Mouse (Mus musculus): ENCODE measurements around the gene Thbs3.

Thbs3 gene

GRCm38 (mm10) chr3:89226900-89227299 lies 11.9 kb downstream of the Thbs3 start, which contains the start of gene Mtx1:
Gene Mtx1 (minus strand): TSS chr3:89227088.
- no peak for DNase-seq (ENCODE audit: low spot score in 2 of 2)

DNA sequence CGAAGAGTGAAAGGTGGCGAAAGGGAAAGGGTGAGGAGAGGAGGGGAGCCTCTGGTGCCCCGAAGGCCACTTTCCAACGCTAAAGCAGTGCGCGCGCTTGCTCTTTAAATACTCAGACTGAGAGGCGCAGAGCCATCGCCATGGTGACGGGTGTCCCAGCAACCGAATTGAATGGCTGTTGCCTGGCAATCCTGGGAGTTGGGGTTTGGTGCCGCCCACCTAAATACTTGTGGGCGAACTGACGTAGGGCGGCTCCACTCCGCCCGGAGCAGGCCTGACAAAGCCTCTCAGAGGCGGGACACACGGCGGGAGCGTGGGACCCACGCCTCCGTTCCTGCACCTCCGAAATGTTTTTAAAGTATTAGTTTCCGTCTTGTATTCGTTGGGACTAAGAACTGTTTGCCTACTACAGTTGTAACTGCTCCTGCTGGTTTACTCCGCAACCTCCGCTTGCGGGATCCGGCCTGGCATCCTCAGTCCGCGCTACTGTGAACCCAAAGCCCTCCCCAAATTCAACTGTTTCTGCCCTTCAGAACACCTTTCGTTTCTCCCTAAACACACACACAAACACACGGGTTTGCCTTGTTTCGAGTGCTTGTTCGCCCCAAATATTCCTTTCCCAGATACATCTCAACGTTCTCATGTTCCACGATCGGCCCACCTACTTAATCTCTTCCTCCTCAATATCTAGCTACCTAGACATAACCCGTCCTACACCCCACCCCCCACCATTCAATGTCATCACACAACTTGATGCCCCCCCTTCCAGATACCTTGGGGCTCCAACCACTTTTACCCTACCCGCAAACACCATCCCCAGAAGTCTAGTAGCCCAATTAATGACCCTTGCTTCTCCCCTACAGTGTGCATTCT lies 12.6 kb downstream of the Thbs3 start:
- peak in 1 of 2 experiments; percentile 36 for DNase-seq (ENCODE audit: low spot score in 2 of 2)

- DNase-seq (ENCODE audit: low spot score in 2 of 2) = peak; percentile 85 to 95
Measured at GRCm38 (mm10) chr3:89228180-89228549, 13.2 kb downstream of the Thbs3 start.

DNA sequence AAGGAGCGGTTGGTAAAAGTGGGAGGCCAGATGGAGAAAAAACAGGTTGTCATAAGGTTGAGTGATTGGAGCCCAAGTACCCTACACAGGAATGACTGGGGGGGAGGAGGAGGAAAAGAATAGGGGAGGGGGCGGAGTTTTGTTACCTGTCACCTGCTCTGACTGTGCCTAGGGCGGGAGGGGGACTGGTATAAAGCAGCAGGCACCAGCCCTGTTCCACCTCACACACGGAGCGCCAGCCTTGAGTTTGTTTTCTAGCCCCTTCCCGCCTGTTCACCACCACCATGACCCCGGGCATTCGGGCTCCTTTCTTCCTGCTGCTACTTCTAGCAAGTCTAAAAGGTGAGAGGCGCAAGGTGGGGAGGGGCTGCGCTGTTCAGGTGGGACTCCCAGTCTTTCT lies 13.9 kb downstream of the Thbs3 start, which contains the start of gene Muc1:
Gene Muc1, plus strand, starts transcription at position 222 of the 400 bp plus-strand sequence.
- no peak for DNase-seq (ENCODE audit: low spot score in 2 of 2)

DNA sequence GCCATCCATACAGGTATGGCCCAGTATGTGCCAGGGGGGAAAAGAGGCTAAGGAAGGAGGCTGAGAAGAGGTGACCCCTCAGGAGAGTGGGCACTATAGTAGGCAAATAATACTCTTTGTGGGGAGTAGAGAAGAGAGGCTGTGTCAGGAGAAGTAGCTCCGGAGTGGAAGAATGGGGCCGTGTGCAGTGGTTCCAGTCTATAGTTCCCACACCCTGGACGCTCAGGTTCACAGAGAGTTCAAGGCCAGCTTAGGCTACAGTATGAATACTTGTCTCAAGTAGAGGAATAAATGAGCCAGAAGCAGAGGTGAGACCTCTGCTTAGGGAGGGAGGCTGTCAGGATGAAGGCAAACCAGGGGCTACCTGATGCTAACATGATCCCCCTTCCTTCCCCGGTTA lies 14.3 kb downstream of the Thbs3 start:
- DNase-seq (ENCODE audit: low spot score in 2 of 2) = no peak

GRCm38 (mm10) chr3:89230561-89230960 lies 15.6 kb downstream of the Thbs3 start:
- no peak for DNase-seq (ENCODE audit: low spot score in 2 of 2)

- DNase-seq (ENCODE audit: low spot score in 2 of 2) = no peak
Measured at GRCm38 (mm10) chr3:89231345-89231744, 16.4 kb downstream of the Thbs3 start.

DNA sequence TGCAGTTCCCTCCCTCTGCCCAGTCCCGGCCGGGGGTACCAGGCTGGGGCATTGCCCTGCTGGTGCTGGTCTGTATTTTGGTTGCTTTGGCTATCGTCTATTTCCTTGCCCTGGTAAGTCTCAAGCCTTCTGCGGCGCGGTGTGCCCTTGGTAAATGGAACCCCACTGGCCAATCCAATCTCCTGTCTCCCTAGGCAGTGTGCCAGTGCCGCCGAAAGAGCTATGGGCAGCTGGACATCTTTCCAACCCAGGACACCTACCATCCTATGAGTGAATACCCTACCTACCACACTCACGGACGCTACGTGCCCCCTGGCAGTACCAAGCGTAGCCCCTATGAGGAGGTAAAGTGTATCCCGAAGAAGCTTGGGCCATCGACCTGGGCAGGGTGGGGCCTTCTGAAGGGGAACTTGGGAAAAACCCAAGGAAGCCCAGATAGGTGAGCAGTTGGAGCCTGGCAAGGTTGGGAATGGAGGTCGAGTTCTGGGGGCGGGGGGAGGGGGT lies 16.8 kb downstream of the Thbs3 start:
- DNase-seq (ENCODE audit: low spot score in 2 of 2) = no peak

DNA sequence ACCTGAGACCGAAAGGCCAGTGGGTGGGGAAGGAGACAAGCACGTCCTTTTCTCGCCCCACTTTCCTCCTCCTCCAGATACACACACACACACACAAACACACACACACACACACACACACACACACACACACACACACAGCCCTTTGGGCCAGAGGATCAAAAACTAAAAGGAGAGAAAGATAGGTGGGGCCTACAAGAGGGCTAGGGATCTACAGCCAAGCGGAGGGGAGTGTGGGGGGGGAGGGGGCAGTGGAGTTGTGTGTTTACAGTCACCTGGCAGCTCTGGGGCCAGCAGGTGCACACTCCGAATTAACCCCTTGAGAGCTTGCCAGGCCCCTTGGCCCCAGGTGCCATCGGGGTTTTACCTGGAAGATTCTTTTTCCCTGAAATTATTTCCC lies 17.6 kb downstream of the Thbs3 start:
- DNase-seq (ENCODE audit: low spot score in 2 of 2) = no peak

DNA sequence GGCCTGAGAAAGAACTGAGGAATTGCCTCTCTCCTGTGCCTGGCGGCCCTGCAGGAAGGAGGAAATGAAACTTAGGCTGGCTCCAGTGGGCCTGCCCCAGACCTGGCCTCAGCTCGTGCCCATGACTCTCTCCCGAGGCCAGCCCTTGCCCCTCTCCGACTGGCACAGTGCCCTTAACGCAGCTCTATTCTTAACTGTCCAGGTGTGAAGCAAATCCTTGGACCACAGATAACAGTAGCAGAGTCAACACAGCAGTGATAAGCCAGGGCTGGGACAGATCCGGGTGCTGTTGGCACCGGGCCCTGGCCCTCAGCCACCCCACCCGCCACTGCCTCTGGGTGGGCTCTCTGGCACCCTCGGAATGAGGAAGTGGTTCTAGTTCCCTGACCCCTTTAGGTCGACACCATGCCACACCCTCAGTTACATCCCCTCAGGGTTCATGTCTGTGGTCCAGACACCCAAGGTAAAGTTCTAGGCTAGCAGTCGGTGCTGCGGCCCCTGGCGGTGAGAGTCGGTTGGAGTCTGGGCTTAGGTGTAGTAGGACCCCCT lies 18.7 kb downstream of the Thbs3 start:
- no peak for DNase-seq (ENCODE audit: low spot score in 2 of 2)

GRCm38 (mm10) chr3:89236516-89236915 lies 21.5 kb downstream of the Thbs3 start:
- DNase-seq (ENCODE audit: low spot score in 2 of 2) = no peak

GRCm38 (mm10) chr3:89237682-89238081 lies 22.7 kb downstream of the Thbs3 start:
- peak in 1 of 2 experiments; percentile 60 for DNase-seq (ENCODE audit: low spot score in 2 of 2)

DNA sequence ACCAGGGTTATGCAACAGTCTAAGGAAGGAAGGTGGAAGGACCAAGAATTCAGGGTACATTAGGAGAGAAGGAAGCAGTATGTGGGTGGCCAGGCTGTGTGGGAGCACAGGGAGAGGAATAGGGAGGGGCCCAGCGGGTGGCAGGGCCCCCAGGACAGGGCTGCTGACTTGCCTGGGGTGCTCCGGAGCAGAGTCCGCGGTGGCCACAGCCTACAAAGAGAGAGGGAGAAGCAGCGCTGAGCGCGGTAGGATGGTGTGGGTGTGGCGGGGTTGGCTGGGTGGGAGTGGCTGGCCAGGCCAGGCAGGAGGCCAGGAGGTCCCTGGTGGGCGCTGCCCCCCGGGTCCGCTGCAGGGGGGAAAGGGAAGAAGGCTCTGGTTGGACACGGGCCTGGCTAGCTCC lies 23.5 kb downstream of the Thbs3 start:
- peak in 1 of 2 experiments; percentile 60 for DNase-seq (ENCODE audit: low spot score in 2 of 2)

- peak; percentile 70 to 89 for DNase-seq (ENCODE audit: low spot score in 2 of 2)
Measured at GRCm38 (mm10) chr3:89242331-89242895, 27.4 kb downstream of the Thbs3 start.

- peak; percentile 66 to 80 for DNase-seq (ENCODE audit: low spot score in 2 of 2)
Measured at GRCm38 (mm10) chr3:89243609-89244008, 28.6 kb downstream of the Thbs3 start.

GRCm38 (mm10) chr3:89244158-89244981 lies 29.4 kb downstream of the Thbs3 start:
- DNase-seq (ENCODE audit: low spot score in 2 of 2) = peak in 1 of 2 experiments; percentile 70

- DNase-seq (ENCODE audit: low spot score in 2 of 2) = peak; percentile 18 to 67
Measured at GRCm38 (mm10) chr3:89244982-89245687, 30.2 kb downstream of the Thbs3 start.

DNA sequence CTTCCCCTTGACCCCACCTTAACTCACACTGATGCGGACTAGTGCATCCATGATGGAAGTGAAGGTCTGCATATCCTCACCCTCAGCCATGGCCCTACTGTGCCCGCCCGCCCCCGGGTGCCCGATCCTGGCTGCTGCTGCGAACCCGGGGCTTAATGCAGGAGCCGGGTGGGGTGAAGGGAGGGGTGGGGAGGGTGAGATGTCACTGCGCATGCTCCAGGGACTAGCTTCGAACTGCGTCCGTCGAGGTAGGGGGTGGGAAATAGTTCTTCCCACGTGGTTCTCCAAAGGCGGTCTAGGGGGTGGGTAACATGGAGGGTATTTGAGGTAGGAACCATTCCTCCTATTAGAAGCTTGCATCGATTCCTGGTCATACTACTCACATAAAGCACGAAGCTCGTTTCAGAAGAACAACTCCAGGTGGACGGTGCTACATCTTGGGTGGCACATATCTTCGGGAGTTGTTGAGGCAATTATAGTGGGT lies 30.8 kb downstream of the Thbs3 start, which contains the start of gene Krtcap2:
Gene Krtcap2, plus strand, starts transcription at position 279 of the 484 bp plus-strand sequence.
- peak; percentile 29 to 69 for DNase-seq (ENCODE audit: low spot score in 2 of 2)

DNA sequence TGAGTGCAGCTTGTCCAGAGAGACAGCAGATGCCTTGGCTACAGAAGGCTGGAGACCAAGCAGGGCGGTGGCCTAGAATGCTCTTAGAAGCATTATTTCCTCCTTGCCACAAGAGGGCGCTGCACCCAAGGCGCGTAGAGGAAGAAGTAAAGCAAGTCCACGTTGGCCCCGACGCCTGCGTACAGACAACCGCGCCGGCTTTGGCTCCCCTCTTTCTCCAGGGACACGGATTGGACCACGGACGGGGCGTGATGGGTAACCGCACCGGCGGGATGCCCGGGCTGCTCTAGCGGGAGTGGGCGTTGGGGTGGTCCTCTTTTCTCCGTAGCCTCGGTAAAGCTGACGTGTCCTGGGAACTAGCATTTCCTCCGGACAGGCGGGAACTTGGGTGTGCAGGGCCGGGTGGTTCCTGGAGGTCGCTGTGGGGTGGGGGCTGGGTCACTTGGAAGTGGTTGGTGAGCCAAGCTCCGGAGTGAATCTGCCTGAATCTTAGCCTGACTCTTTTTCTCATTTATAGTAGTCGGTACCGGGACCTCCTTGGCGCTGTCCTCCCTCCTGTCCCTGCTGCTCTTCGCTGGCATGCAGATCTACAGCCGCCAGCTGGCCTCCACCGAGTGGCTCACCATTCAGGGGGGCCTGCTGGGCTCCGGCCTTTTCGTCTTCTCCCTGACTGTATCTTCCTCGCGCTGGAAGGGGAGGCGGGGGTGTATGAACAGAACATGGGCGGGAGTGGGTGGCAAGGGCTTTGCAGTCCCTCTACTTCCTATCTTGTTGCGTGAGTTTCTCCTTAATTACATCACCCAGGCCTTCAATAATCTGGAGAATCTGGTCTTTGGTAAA lies 31.5 kb downstream of the Thbs3 start, which contains the start of gene Trim46:
Gene Trim46, minus strand, starts transcription at position 49 of the 840 bp plus-strand sequence.
- peak; percentile 84 to 95 for DNase-seq (ENCODE audit: low spot score in 2 of 2)

GRCm38 (mm10) chr3:89247466-89247865 lies 32.5 kb downstream of the Thbs3 start:
- DNase-seq (ENCODE audit: low spot score in 2 of 2) = no peak

Measured in spleen, postnatal 4 days (tissue).